Mouse (Mus musculus): Measurements from ENCODE around the gene Fbxo2. TPM values are rescaled to one million over a fixed set of nuclear protein-coding genes. Genes with fewer than 3 reads are reported as not detected.

Fbxo2 gene
- total RNA-seq, 1 experiment = 16.5 TPM

GRCm38 (mm10) chr4:148130133-148130532 is 30.3 kb upstream of the Fbxo2 start, which contains the start of gene Mad2l2:
Gene Mad2l2, plus strand, starts transcription at chr4:148130384.
- in situ Hi-C loops (cut with MboI; ENCODE audit: low sequenced_read_pairs in 2 of 2, unreplicated experiment in 2 of 2) = no loop called here
- peak within 1 kb of the TSS; percentile 71 to 74 for H3K4me3 ChIP-seq (ENCODE audit: insufficient read depth in 1 of 2, low read depth in 1 of 2, low read length in 2 of 2, poor library complexity in 1 of 2, severe bottlenecking in 1 of 2)
- peak within 1 kb of the TSS; percentile 54 for H3K9ac ChIP-seq (ENCODE audit: insufficient read depth, low read depth, low read length, poor library complexity, severe bottlenecking)
- H3K4me1 ChIP-seq (ENCODE audit: control insufficient read depth in 2 of 2, insufficient read depth in 2 of 2, low read length in 2 of 2, poor library complexity in 1 of 2) = peaks cover 0 to 5% of the 10 kb centered on the region in 2 experiments; a peak in 1 of 4 replicates
- TF ChIP-seq ZNF384 (IDR thresholded peaks at IDR 0.05; ENCODE audit: low read depth, low read length) (no peak), MAFK (IDR thresholded peaks at IDR 0.05; ENCODE audit: insufficient read depth, low read depth, low read length) (no peak), CHD2 (IDR thresholded peaks at IDR 0.05; ENCODE audit: low read depth, low read length) (no peak), HCFC1 (IDR thresholded peaks at IDR 0.05; ENCODE audit: borderline replicate concordance, insufficient read depth, low read length) (no peak), ZC3H11A (IDR thresholded peaks at IDR 0.05; ENCODE audit: borderline replicate concordance, low read depth, low read length) (no peak)
- H3K27ac ChIP-seq (ENCODE audit: insufficient read depth, low read depth, low read length, poor library complexity, severe bottlenecking) = no peak within 1 kb of the TSS
- no peak for DNase-seq (ENCODE audit: low read depth, low spot score)
- H3K9me3 ChIP-seq (ENCODE audit: control insufficient read depth, insufficient read depth, low read depth, low read length) = no peaks in the 10 kb centered on the region
- H3K36me3 ChIP-seq (ENCODE audit: control insufficient read depth, insufficient read depth, low read length, poor library complexity, severe bottlenecking) = no peaks in the 10 kb centered on the region

- no peak for DNase-seq (ENCODE audit: low read depth, low spot score)
- H3K9me3 ChIP-seq (ENCODE audit: control insufficient read depth, insufficient read depth, low read depth, low read length) = no peaks in the 10 kb centered on the region
- in situ Hi-C loops (cut with MboI; ENCODE audit: low sequenced_read_pairs in 2 of 2, unreplicated experiment in 2 of 2) = no loop called here
- peak within 1 kb of the TSS; percentile 54 for H3K9ac ChIP-seq (ENCODE audit: insufficient read depth, low read depth, low read length, poor library complexity, severe bottlenecking)
- H3K27ac ChIP-seq (ENCODE audit: insufficient read depth, low read depth, low read length, poor library complexity, severe bottlenecking) = no peak within 1 kb of the TSS
- peak within 1 kb of the TSS; percentile 71 to 74 for H3K4me3 ChIP-seq (ENCODE audit: insufficient read depth in 1 of 2, low read depth in 1 of 2, low read length in 2 of 2, poor library complexity in 1 of 2, severe bottlenecking in 1 of 2)
- TF ChIP-seq HCFC1 (IDR thresholded peaks at IDR 0.05; ENCODE audit: borderline replicate concordance, insufficient read depth, low read length) (no peak), CHD2 (IDR thresholded peaks at IDR 0.05; ENCODE audit: low read depth, low read length) (no peak), ZNF384 (IDR thresholded peaks at IDR 0.05; ENCODE audit: low read depth, low read length) (no peak), ZC3H11A (IDR thresholded peaks at IDR 0.05; ENCODE audit: borderline replicate concordance, low read depth, low read length) (no peak), MAFK (IDR thresholded peaks at IDR 0.05; ENCODE audit: insufficient read depth, low read depth, low read length) (no peak)
- no peaks in the 10 kb centered on the region for H3K36me3 ChIP-seq (ENCODE audit: control insufficient read depth, insufficient read depth, low read length, poor library complexity, severe bottlenecking)
- H3K4me1 ChIP-seq (ENCODE audit: control insufficient read depth in 2 of 2, insufficient read depth in 2 of 2, low read length in 2 of 2, poor library complexity in 1 of 2) = peaks cover 0 to 5% of the 10 kb centered on the region in 2 experiments; a peak in 1 of 4 replicates
These were observed 29.6 kb upstream of the Fbxo2 start, which contains the start of gene Draxin for GRCm38 (mm10) chr4:148130561-148131413. Gene Draxin, minus strand, starts transcription at chr4:148130698.

- no peaks in the 10 kb centered on the region for H3K9me3 ChIP-seq (ENCODE audit: control insufficient read depth, insufficient read depth, low read depth, low read length)
- peak overlapping the region; percentile 71 to 74 for H3K4me3 ChIP-seq (ENCODE audit: insufficient read depth in 1 of 2, low read depth in 1 of 2, low read length in 2 of 2, poor library complexity in 1 of 2, severe bottlenecking in 1 of 2)
- in situ Hi-C loops (cut with MboI; ENCODE audit: low sequenced_read_pairs in 2 of 2, unreplicated experiment in 2 of 2) = no loop called here
- no peaks in the 10 kb centered on the region for H3K36me3 ChIP-seq (ENCODE audit: control insufficient read depth, insufficient read depth, low read length, poor library complexity, severe bottlenecking)
- no peak overlapping the region for H3K27ac ChIP-seq (ENCODE audit: insufficient read depth, low read depth, low read length, poor library complexity, severe bottlenecking)
- H3K9ac ChIP-seq (ENCODE audit: insufficient read depth, low read depth, low read length, poor library complexity, severe bottlenecking) = peak overlapping the region; percentile 54; the same call in 1 of the 2 replicates
- no peak for TF ChIP-seq ZNF384 (IDR thresholded peaks at IDR 0.05; ENCODE audit: low read depth, low read length)
- TF ChIP-seq CHD2 (IDR thresholded peaks at IDR 0.05; ENCODE audit: low read depth, low read length) = no peak
- TF ChIP-seq MAFK (IDR thresholded peaks at IDR 0.05; ENCODE audit: insufficient read depth, low read depth, low read length) = no peak
- TF ChIP-seq ZC3H11A (IDR thresholded peaks at IDR 0.05; ENCODE audit: borderline replicate concordance, low read depth, low read length) = no peak
- no peak for TF ChIP-seq HCFC1 (IDR thresholded peaks at IDR 0.05; ENCODE audit: borderline replicate concordance, insufficient read depth, low read length)
- peaks cover 0 to 5% of the 10 kb centered on the region in 2 experiments; a peak in 1 of 4 replicates for H3K4me1 ChIP-seq (ENCODE audit: control insufficient read depth in 2 of 2, insufficient read depth in 2 of 2, low read length in 2 of 2, poor library complexity in 1 of 2)
- no peak for DNase-seq (ENCODE audit: low read depth, low spot score)
These were observed 28.8 kb upstream of the Fbxo2 start for GRCm38 (mm10) chr4:148131497-148132081.

- no peak overlapping the region for H3K4me3 ChIP-seq (ENCODE audit: insufficient read depth in 1 of 2, low read depth in 1 of 2, low read length in 2 of 2, poor library complexity in 1 of 2, severe bottlenecking in 1 of 2)
- no peak overlapping the region for H3K27ac ChIP-seq (ENCODE audit: insufficient read depth, low read depth, low read length, poor library complexity, severe bottlenecking)
- no peaks in the 10 kb centered on the region for H3K36me3 ChIP-seq (ENCODE audit: control insufficient read depth, insufficient read depth, low read length, poor library complexity, severe bottlenecking)
- TF ChIP-seq ZC3H11A (IDR thresholded peaks at IDR 0.05; ENCODE audit: borderline replicate concordance, low read depth, low read length) (no peak), MAFK (IDR thresholded peaks at IDR 0.05; ENCODE audit: insufficient read depth, low read depth, low read length) (no peak), CHD2 (IDR thresholded peaks at IDR 0.05; ENCODE audit: low read depth, low read length) (no peak), ZNF384 (IDR thresholded peaks at IDR 0.05; ENCODE audit: low read depth, low read length) (no peak), HCFC1 (IDR thresholded peaks at IDR 0.05; ENCODE audit: borderline replicate concordance, insufficient read depth, low read length) (no peak)
- in situ Hi-C loops (cut with MboI; ENCODE audit: low sequenced_read_pairs in 2 of 2, unreplicated experiment in 2 of 2) = no loop called here
- H3K4me1 ChIP-seq (ENCODE audit: control insufficient read depth in 2 of 2, insufficient read depth in 2 of 2, low read length in 2 of 2, poor library complexity in 1 of 2) = peaks cover 3 to 5% of the 10 kb centered on the region in 2 experiments; a peak in 1 of 4 replicates
- no peak for DNase-seq (ENCODE audit: low read depth, low spot score)
- H3K9me3 ChIP-seq (ENCODE audit: control insufficient read depth, insufficient read depth, low read depth, low read length) = no peaks in the 10 kb centered on the region
- no peak overlapping the region for H3K9ac ChIP-seq (ENCODE audit: insufficient read depth, low read depth, low read length, poor library complexity, severe bottlenecking)
These were observed 25.4 kb upstream of the Fbxo2 start for GRCm38 (mm10) chr4:148134988-148135387.

Measured in ES-E14 (cell line).